Mouse (Mus musculus) liver, postnatal 0 days (tissue): ENCODE results near the gene Psmd4. TPM values are rescaled to one million over a fixed set of nuclear protein-coding genes. Genes with fewer than 3 reads are reported as not detected.
A peak's percentile ranks its signal among the peaks of the same experiment; 100 is the strongest.
"Not testable (repeated sequence)": the region's sequence is repeated elsewhere in the genome, so short reads cannot be mapped to it uniquely, and the experiment has no call there.

Source experiments
- ATAC-seq: fragments of 200-750 bp; cut with Nextera tagmentation; 2 replicates; pipeline ENCODE4 v1.8.0; 2017; ENCODE audit warnings: mild to moderate bottlenecking, moderate library complexity
- DNase-seq: peaks from one replicate; pipeline ENCODE4 v3.0.0-alpha.2; 2016
- H3K27ac ChIP-seq: fragments of 300-500 bp; sonication (generic); 2 replicates; pipeline ENCODE4 v1.5.1; 2014; ENCODE audit warnings: antibody characterized with exemption, moderate library complexity, mild to moderate bottlenecking, low read depth
- H3K27me3 ChIP-seq: fragments of 300-500 bp; sonication (generic); 2 replicates; pipeline ENCODE4 v1.6.1; 2014; ENCODE audit warnings: low read length, control low read depth, mixed read lengths; ENCODE audit not compliant: insufficient read depth
- H3K36me3 ChIP-seq: fragments of 300-500 bp; sonication (generic); replicated peaks from 2 replicates; pipeline ENCODE4 v1.6.1; 2014; ENCODE audit warnings: mild to moderate bottlenecking, control low read depth, low read length, moderate library complexity, mixed read lengths; ENCODE audit not compliant: insufficient read depth
- H3K4me1 ChIP-seq: fragments of 300-500 bp; sonication (generic); 2 replicates; pipeline ENCODE4 v1.6.1; 2014; ENCODE audit warnings: antibody characterized with exemption, mild to moderate bottlenecking, control low read depth; ENCODE audit not compliant: insufficient read depth
- H3K4me2 ChIP-seq: fragments of 300-500 bp; sonication (generic); 2 replicates; pipeline ENCODE4 v1.6.1; 2014; ENCODE audit warnings: low read depth, mild to moderate bottlenecking, low read length, moderate library complexity, mixed read lengths
- H3K4me3 ChIP-seq: fragments of 300-500 bp; sonication (generic); 2 replicates; pipeline ENCODE4 v1.5.1; 2014; ENCODE audit warnings: low read depth, low read length
- H3K9ac ChIP-seq: fragments of 300-500 bp; sonication (generic); replicated peaks from 2 replicates; pipeline ENCODE4 v1.6.1; 2014; ENCODE audit warnings: mild to moderate bottlenecking, moderate library complexity
- H3K9me3 ChIP-seq: fragments of 300-500 bp; sonication (generic); 2 replicates; pipeline ENCODE4 v1.6.1; 2016; ENCODE audit warnings: mild to moderate bottlenecking, control low read depth, low read length, mixed read lengths
- CTCF ChIP-seq: sonication (generic); IDR thresholded peaks from 2 replicates; pipeline ENCODE4 v1.5.1; 2016; ENCODE audit warnings: antibody characterized with exemption, low read depth
- EP300 ChIP-seq: IDR thresholded peaks from 2 replicates; pipeline ENCODE4 v1.6.1; 2016; ENCODE audit warnings: antibody characterized with exemption, low read depth, mild to moderate bottlenecking
- WGBS: fragments of 180-500 bp; shearing (Covaris S2); extraction: QIAGEN DNeasy Blood & Tissue Kit; methylation state at CpG from one replicate; pipeline ENCODE4 v1.1.7; 2014; ENCODE audit not compliant: insufficient replicate concordance; 5-methylcytosine and 5-hydroxymethylcytosine counted together
- polyA plus RNA-seq: library from polyadenylated mRNA; unstranded; fragments of >200 nt; fragmentation: Nextera tagmentation; extraction: Ambion mirVana; gene quantifications from 2 replicates; pipeline ENCODE4 v1.2.1, GENCODE M21; 2015

The Psmd4 gene
- polyA plus RNA-seq, 1 experiment from 2014 or later, result 143 TPM

- not testable (repeated sequence) for H3K9me3 ChIP-seq, DNase-seq, H3K4me3 ChIP-seq, H3K4me1 ChIP-seq, H3K27me3 ChIP-seq, ATAC-seq, H3K27ac ChIP-seq, H3K9ac ChIP-seq, H3K4me2 ChIP-seq
- peak; percentile 24; the same call in 1 of the 2 replicates for TF ChIP-seq CTCF
- WGBS, result 68% methylated on average over 3 of the region's 3 CpGs
- peaks cover 39% of the 10 kb centered on the region for H3K36me3 ChIP-seq
Observed at GRCm38 (mm10) chr3:95029291-95029827, 13.1 kb downstream of the Psmd4 start.

- WGBS, result 64% methylated on average over 3 of the region's 3 CpGs
- TF ChIP-seq EP300, result no peak
- TF ChIP-seq CTCF, result no peak
- Histone ChIP-seq H3K9ac (no peak overlapping the region), H3K4me3 (no peak overlapping the region), H3K4me1 (peaks cover 8% of the 10 kb centered on the region), H3K9me3 (no peaks in the 10 kb centered on the region), H3K4me2 (no peak overlapping the region), H3K27me3 (no peaks in the 10 kb centered on the region), H3K36me3 (peaks cover 32% of the 10 kb centered on the region), H3K27ac (no peak overlapping the region)
- ATAC-seq (peak; percentile 14; the same call in 1 of the 2 replicates), DNase-seq (no peak)
Observed at GRCm38 (mm10) chr3:95028603-95029002, 13.8 kb downstream of the Psmd4 start.

- H3K9me3 ChIP-seq, result no peaks in the 10 kb centered on the region
- ATAC-seq (peak; percentile 48), DNase-seq (no peak)
- H3K27me3 ChIP-seq, result no peaks in the 10 kb centered on the region
- 27% methylated on average over 5 of the region's 5 CpGs for WGBS
- TF ChIP-seq CTCF, result no peak
- TF ChIP-seq EP300, result no peak
- no peak overlapping the region for H3K4me3 ChIP-seq
- peaks cover 8% of the 10 kb centered on the region for H3K4me1 ChIP-seq
- H3K9ac ChIP-seq, result no peak overlapping the region
- no peak overlapping the region for H3K4me2 ChIP-seq
- H3K27ac ChIP-seq, result no peak overlapping the region
- H3K36me3 ChIP-seq, result peaks cover 23% of the 10 kb centered on the region
Observed at GRCm38 (mm10) chr3:95027701-95028100, 14.7 kb downstream of the Psmd4 start.

GRCm38 (mm10) chr3:95027057-95027645 lies 15.3 kb downstream of the Psmd4 start:
- no peak overlapping the region for H3K4me3 ChIP-seq
- ATAC-seq (no peak), DNase-seq (no peak)
- H3K36me3 ChIP-seq, result peaks cover 18% of the 10 kb centered on the region
- H3K9ac ChIP-seq, result no peak overlapping the region
- no peak overlapping the region for H3K27ac ChIP-seq
- no peaks in the 10 kb centered on the region for H3K9me3 ChIP-seq
- 58% methylated on average over 5 of the region's 5 CpGs for WGBS
- H3K27me3 ChIP-seq, result no peaks in the 10 kb centered on the region
- H3K4me2 ChIP-seq, result no peak overlapping the region
- H3K4me1 ChIP-seq, result peaks cover 8% of the 10 kb centered on the region
- TF ChIP-seq EP300 (no peak), CTCF (no peak)

- WGBS, result 52% methylated on average over 5 of the region's 5 CpGs
- peaks cover under 1% of the 10 kb centered on the region; the same call in 1 of the 2 replicates for H3K36me3 ChIP-seq
- no peak overlapping the region for H3K27ac ChIP-seq
- H3K4me1 ChIP-seq, result peaks cover 8% of the 10 kb centered on the region
- TF ChIP-seq EP300 (no peak), CTCF (no peak)
- no peak for ATAC-seq
- H3K9me3 ChIP-seq, result no peaks in the 10 kb centered on the region
- no peak for DNase-seq
- H3K9ac ChIP-seq, result 0 out of 2 replicates have a peak overlapping the region, but pooled peaks have one; percentile 34
- no peaks in the 10 kb centered on the region for H3K27me3 ChIP-seq
- H3K4me2 ChIP-seq, result no peak overlapping the region
- H3K4me3 ChIP-seq, result no peak overlapping the region
Observed at GRCm38 (mm10) chr3:95025202-95025601, 17.2 kb downstream of the Psmd4 start.

- Histone ChIP-seq H3K4me2 (no peak overlapping the region), H3K9me3 (no peaks in the 10 kb centered on the region), H3K4me1 (peaks cover 8% of the 10 kb centered on the region), H3K4me3 (no peak overlapping the region), H3K27me3 (no peaks in the 10 kb centered on the region), H3K9ac (0 out of 2 replicates have a peak overlapping the region, but pooled peaks have one; percentile 34), H3K36me3 (no peaks in the 10 kb centered on the region), H3K27ac (no peak overlapping the region)
- ATAC-seq, result peak; percentile 35
- 45% methylated on average over 11 of the region's 11 CpGs for WGBS
- no peak for DNase-seq
- TF ChIP-seq CTCF, result no peak
- no peak for TF ChIP-seq EP300
Observed at GRCm38 (mm10) chr3:95024551-95024950, 17.9 kb downstream of the Psmd4 start.

GRCm38 (mm10) chr3:95020956-95021355 lies 21.5 kb downstream of the Psmd4 start:
- not testable (repeated sequence) for H3K27me3 ChIP-seq, H3K27ac ChIP-seq, H3K9ac ChIP-seq, H3K36me3 ChIP-seq, DNase-seq, H3K4me2 ChIP-seq, H3K9me3 ChIP-seq, ATAC-seq, H3K4me3 ChIP-seq
- WGBS, result 77% methylated on average over 5 of the region's 5 CpGs
- peaks cover 15% of the 10 kb centered on the region for H3K4me1 ChIP-seq
